8 mouse cellular contexts compared by ENCODE assay signal in the genomic region with DNA sequence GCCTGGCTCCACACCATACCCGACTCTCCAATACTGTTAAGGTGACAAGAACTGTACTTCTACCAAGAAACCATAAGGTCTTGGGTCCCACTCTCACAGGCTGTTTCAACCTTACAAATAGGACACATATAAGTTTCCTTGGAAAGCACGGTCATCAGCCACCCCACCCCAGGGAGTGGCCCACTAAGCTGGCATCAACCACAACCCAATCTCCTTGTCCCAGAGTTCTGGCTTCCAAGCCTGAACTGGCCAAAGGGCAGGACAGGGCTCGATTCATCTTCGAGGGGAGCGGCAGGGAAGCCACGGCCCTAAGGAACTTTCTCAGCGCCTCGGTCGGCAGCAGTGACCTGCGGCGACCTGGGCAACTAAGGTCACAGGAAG. TPM values are rescaled to one million over a fixed set of nuclear protein-coding genes. Genes with fewer than 3 reads are reported as not detected.
A peak's percentile ranks its signal among the peaks of the same experiment; 100 is the strongest.
DNase-seq lines count a peak whose midpoint lies in the region; ATAC-seq and TF ChIP-seq lines count a peak whose summit lies in the region.

No protein-coding gene starts in this region.

- no peak for TF ChIP-seq EP300 in CH12.LX (IDR thresholded peaks at IDR 0.05; ENCODE audit: low read length)

- no peak for DNase-seq in heart, embryonic 10.5 days (ENCODE audit: low spot score)
- DNase-seq in heart, postnatal 10 days = no peak
- no peak for DNase-seq in CH12.LX (ENCODE audit: extremely low read depth)
- no peak for DNase-seq in embryonic facial prominence, embryonic 14.5 days (ENCODE audit: low spot score)
- DNase-seq in limb, embryonic 11.5 days (ENCODE audit: low spot score) = no peak
- DNase-seq in spleen, postnatal 14 days (ENCODE audit: low spot score in 2 of 2) = no peak
- no peak for DNase-seq in left cerebral cortex, adult 9 months (ENCODE audit: low spot score in 2 of 2)

- H3K79me2 ChIP-seq in CH12.LX (replicated peaks; ENCODE audit: control insufficient read depth, extremely low read depth, insufficient read depth, poor library complexity, severe bottlenecking) = no peaks in the 10 kb centered on the region

- no peak for TF ChIP-seq RAD21 in CH12.LX (IDR thresholded peaks at IDR 0.05; ENCODE audit: low read depth, low read length)

- WGBS in heart, embryonic 10.5 days = 4% methylated on average over 11 of the region's 11 CpGs
- 5% methylated on average over 11 of the region's 11 CpGs for WGBS in embryonic facial prominence, embryonic 14.5 days
- 7% methylated on average over 11 of the region's 11 CpGs for whole genome bisulfite sequencing in limb, embryonic 11.5 days
- 5% methylated on average over 11 of the region's 11 CpGs for WGBS in neural tube, embryonic 15.5 days

- peak overlapping the region; percentile 79 for H3K4me3 ChIP-seq in heart, embryonic 10.5 days
- H3K4me3 ChIP-seq in CH12.LX (replicated peaks in 1 of 3; ENCODE audit: low read depth in 2 of 3, low read length in 2 of 3, poor library complexity in 1 of 3) = peak overlapping the region; percentile 71 to 93 (median 89)
- peak overlapping the region; percentile 82 for H3K4me3 ChIP-seq in embryonic facial prominence, embryonic 14.5 days (ENCODE audit: low read depth, low read length)
- peak overlapping the region; percentile 66 for H3K4me3 ChIP-seq in limb, embryonic 11.5 days (ENCODE audit: low read depth, low read length)
- peak overlapping the region; percentile 94 for H3K4me3 ChIP-seq in neural tube, embryonic 15.5 days (replicated peaks)

- H3K36me3 ChIP-seq in heart, embryonic 10.5 days = peaks cover 13% of the 10 kb centered on the region
- H3K36me3 ChIP-seq in CH12.LX (replicated peaks in 1 of 2; ENCODE audit: control insufficient read depth in 1 of 2, insufficient read depth in 1 of 2, low read length in 1 of 2) = peaks cover 8 to 23% of the 10 kb centered on the region in 2 experiments
- H3K36me3 ChIP-seq in embryonic facial prominence, embryonic 14.5 days (ENCODE audit: control insufficient read depth, insufficient read depth, low read length) = peaks cover 15% of the 10 kb centered on the region; the same call in 1 of the 2 replicates
- H3K36me3 ChIP-seq in limb, embryonic 11.5 days (ENCODE audit: control insufficient read depth, insufficient read depth, low read length) = peaks cover 5% of the 10 kb centered on the region
- peaks cover 10% of the 10 kb centered on the region for H3K36me3 ChIP-seq in neural tube, embryonic 15.5 days

- H3K9ac ChIP-seq in CH12.LX (ENCODE audit: insufficient read depth, low read depth) = peak overlapping the region; percentile 75
- H3K9ac ChIP-seq in embryonic facial prominence, embryonic 14.5 days (ENCODE audit: low read depth, low read length) = peak overlapping the region; percentile 84
- peak overlapping the region; percentile 62 for H3K9ac ChIP-seq in limb, embryonic 11.5 days (ENCODE audit: low read length)
- H3K9ac ChIP-seq in neural tube, embryonic 15.5 days (replicated peaks) = peak overlapping the region; percentile 92

- TF ChIP-seq POLR2A in CH12.LX (IDR thresholded peaks at IDR 0.05; ENCODE audit: low read depth, low read length) = no peak

- intact Hi-C loops in heart, postnatal 10 days (cut with DNase I) = loop anchor here (2.0 kb wide), 1 partner anchor 37 kb away; no protein-coding TSS in a partner anchor

- H3K27me3 ChIP-seq in heart, embryonic 10.5 days (ENCODE audit: insufficient read depth, poor library complexity, severe bottlenecking) = no peaks in the 10 kb centered on the region
- no peaks in the 10 kb centered on the region for H3K27me3 ChIP-seq in CH12.LX (replicated peaks)
- H3K27me3 ChIP-seq in embryonic facial prominence, embryonic 14.5 days (replicated peaks; ENCODE audit: control insufficient read depth, insufficient read depth, low read length) = no peaks in the 10 kb centered on the region
- H3K27me3 ChIP-seq in limb, embryonic 11.5 days (ENCODE audit: control insufficient read depth, insufficient read depth, low read length) = no peaks in the 10 kb centered on the region
- no peaks in the 10 kb centered on the region for H3K27me3 ChIP-seq in neural tube, embryonic 15.5 days (replicated peaks)

- dilution Hi-C loops in CH12.LX (cut with MboI; ENCODE audit: extremely low pct_ligation_motif_present, extremely low pct_unique_long_range_greater_than_20kb, low sequenced_read_pairs) = no loop called here

- peak overlapping the region; percentile 90 for H3K27ac ChIP-seq in heart, embryonic 10.5 days
- 0 out of 2 replicates have a peak overlapping the region, but pooled peaks have one; percentile 8 for H3K27ac ChIP-seq in CH12.LX (ENCODE audit: insufficient read depth, low read depth)
- peak overlapping the region; percentile 69; the same call in 1 of the 2 replicates for H3K27ac ChIP-seq in embryonic facial prominence, embryonic 14.5 days (replicated peaks; ENCODE audit: low read depth, low read length)
- H3K27ac ChIP-seq in limb, embryonic 11.5 days (replicated peaks; ENCODE audit: low read depth, low read length) = no peak overlapping the region; the same call in 1 of the 2 replicates
- H3K27ac ChIP-seq in neural tube, embryonic 15.5 days (replicated peaks) = peak overlapping the region; percentile 90

- H3K9me3 ChIP-seq in heart, embryonic 10.5 days = no peaks in the 10 kb centered on the region
- no peaks in the 10 kb centered on the region for H3K9me3 ChIP-seq in CH12.LX (replicated peaks; ENCODE audit: low read length)
- H3K9me3 ChIP-seq in embryonic facial prominence, embryonic 14.5 days (ENCODE audit: control insufficient read depth, low read length) = no peaks in the 10 kb centered on the region
- no peaks in the 10 kb centered on the region for H3K9me3 ChIP-seq in limb, embryonic 11.5 days (ENCODE audit: control insufficient read depth, low read length)
- H3K9me3 ChIP-seq in neural tube, embryonic 15.5 days (replicated peaks) = no peaks in the 10 kb centered on the region

- no peak for TF ChIP-seq CTCF in CH12.LX (conservative IDR thresholded peaks at IDR 0.05 in 1 of 2, IDR thresholded peaks at IDR 0.05 in 1 of 2; ENCODE audit: low read depth in 2 of 2, low read length in 2 of 2)

- peaks cover 24% of the 10 kb centered on the region for H3K4me1 ChIP-seq in heart, embryonic 10.5 days
- peaks cover 3 to 23% of the 10 kb centered on the region in 2 experiments; a peak in 3 of 4 replicates for H3K4me1 ChIP-seq in CH12.LX (ENCODE audit: control insufficient read depth in 1 of 2, insufficient read depth in 2 of 2)
- peaks cover 6% of the 10 kb centered on the region; the same call in 1 of the 2 replicates for H3K4me1 ChIP-seq in embryonic facial prominence, embryonic 14.5 days (ENCODE audit: control insufficient read depth, insufficient read depth, low read length)
- no peaks in the 10 kb centered on the region for H3K4me1 ChIP-seq in limb, embryonic 11.5 days (ENCODE audit: control insufficient read depth, insufficient read depth, low read length)
- H3K4me1 ChIP-seq in neural tube, embryonic 15.5 days = peaks cover 30% of the 10 kb centered on the region

- ATAC-seq in embryonic facial prominence, embryonic 14.5 days (ENCODE audit: low read depth) = no peak
- no peak for ATAC-seq in limb, embryonic 11.5 days (ENCODE audit: insufficient number of reproducible peaks, low FRiP score, low TSS enrichment, low read depth)
- ATAC-seq in neural tube, embryonic 15.5 days (ENCODE audit: low FRiP score) = peak; percentile 4; the same call in 1 of the 2 replicates

- in situ Hi-C loops in CH12.LX (cut with MboI; ENCODE audit: low pct_ligation_motif_present, low pct_unique_long_range_greater_than_20kb, low sequenced_read_pairs) = loop anchor here (5.0 kb wide), 1 partner anchor 35 kb away; no protein-coding TSS in a partner anchor

- peak overlapping the region; percentile 58 for H3K4me2 ChIP-seq in CH12.LX (ENCODE audit: insufficient read depth, low read depth, poor library complexity, severe bottlenecking)
- peak overlapping the region; percentile 79 for H3K4me2 ChIP-seq in embryonic facial prominence, embryonic 14.5 days (ENCODE audit: low read depth, low read length)
- H3K4me2 ChIP-seq in limb, embryonic 11.5 days (ENCODE audit: low read depth, severe bottlenecking) = peak overlapping the region; percentile 79
- peak overlapping the region; percentile 70 for H3K4me2 ChIP-seq in neural tube, embryonic 15.5 days

TF ChIP-seq in CH12.LX, 34 proteins besides CTCF, POLR2A, EP300 and RAD21:
- TF ChIP-seq ZKSCAN1 (IDR thresholded peaks at IDR 0.05; ENCODE audit: borderline replicate concordance, low read depth, low read length) = no peak
- TF ChIP-seq PAX5 (IDR thresholded peaks at IDR 0.05; ENCODE audit: low read length) = no peak
- no peak for TF ChIP-seq TCF12 (IDR thresholded peaks at IDR 0.05; ENCODE audit: low read depth, low read length)
- TF ChIP-seq MAX (IDR thresholded peaks at IDR 0.05; ENCODE audit: low read length) = no peak
- TF ChIP-seq ZNF384 (IDR thresholded peaks at IDR 0.05; ENCODE audit: low read depth, low read length) = no peak
- no peak for TF ChIP-seq CHD1 (IDR thresholded peaks at IDR 0.05; ENCODE audit: low read depth, low read length)
- no peak for TF ChIP-seq JUN (IDR thresholded peaks at IDR 0.05; ENCODE audit: insufficient read depth, low read depth, low read length)
- TF ChIP-seq SIN3A (IDR thresholded peaks at IDR 0.05; ENCODE audit: low read length) = no peak
- no peak for TF ChIP-seq IRF4 (IDR thresholded peaks at IDR 0.05; ENCODE audit: low read depth, low read length)

RNA-seq across cellular contexts. Expression of gene Letm1, which starts 0.7 kb away (rescaled TPM):
- 53.2 and 56.3 TPM in 2 replicates for polyA plus RNA-seq in heart, embryonic 10.5 days (2016; fragmentation: Nextera tagmentation; extraction: Ambion mirVana)
- 100 to 1,000 TPM; 118 to 135 TPM for total RNA-seq in heart, postnatal 10 days (2021)
- total RNA-seq in CH12.LX (2012; rRNA removed) (21.8 and 25.7 TPM in 2 replicates), CH12.LX (2014; rRNA removed) (25.1 and 27.6 TPM in 2 replicates)
- 43.0 and 43.4 TPM in 2 replicates for polyA plus RNA-seq in CH12.LX (2012; ENCODE audit: insufficient read length, low read depth)
- polyA plus RNA-seq in embryonic facial prominence, embryonic 14.5 days (2014; fragmentation: Nextera tagmentation; extraction: Ambion mirVana) = 39.3 and 39.5 TPM in 2 replicates
- polyA plus RNA-seq in limb, embryonic 11.5 days (2014; fragmentation: Nextera tagmentation; extraction: Ambion mirVana) = 54.4 and 56.4 TPM in 2 replicates
- 68.3 and 72.4 TPM in 2 replicates for polyA plus RNA-seq in neural tube, embryonic 15.5 days (2015; fragmentation: Nextera tagmentation; extraction: Ambion mirVana)

RNA-seq across cellular contexts. Expression of gene Nsd2, which starts 38.6 kb away (rescaled TPM):
- polyA plus RNA-seq in heart, embryonic 10.5 days (2016; fragmentation: Nextera tagmentation; extraction: Ambion mirVana) = 45.7 and 48.7 TPM in 2 replicates
- total RNA-seq in heart, postnatal 10 days (2021) = 10 to 100 TPM; 54.4 to 66.9 TPM
- total RNA-seq in CH12.LX (2012; rRNA removed) (55.0 and 63.3 TPM in 2 replicates), CH12.LX (2014; rRNA removed) (39.8 and 43.7 TPM in 2 replicates)
- polyA plus RNA-seq in CH12.LX (2012; ENCODE audit: insufficient read length, low read depth) = 47.2 and 49.9 TPM in 2 replicates
- polyA plus RNA-seq in embryonic facial prominence, embryonic 14.5 days (2014; fragmentation: Nextera tagmentation; extraction: Ambion mirVana) = 40.4 and 45.7 TPM in 2 replicates
- 78.7 and 81.0 TPM in 2 replicates for polyA plus RNA-seq in limb, embryonic 11.5 days (2014; fragmentation: Nextera tagmentation; extraction: Ambion mirVana)
- 56.7 and 61.8 TPM in 2 replicates for polyA plus RNA-seq in neural tube, embryonic 15.5 days (2015; fragmentation: Nextera tagmentation; extraction: Ambion mirVana)
